Mouse (Mus musculus) left cerebral cortex, postnatal 14 days (tissue): ENCODE data around the gene Gm7137. TPM values are rescaled to one million over a fixed set of nuclear protein-coding genes. Genes with fewer than 3 reads are reported as not detected.
"Not testable (repeated sequence)": the region's sequence is repeated elsewhere in the genome, so short reads cannot be mapped to it uniquely, and the experiment has no call there.

ENCODE experiments used
- DNase-seq, 2 experiments: peaks; one replicate each; pipeline ENCODE4 v3.0.0; 2021 to 2022; ENCODE audit warnings: low spot score in 2 of 2, mixed read lengths in 1 of 2
- intact Hi-C: fragments of 180-260 bp; cut with DNase I; formaldehyde crosslinking; loops from one replicate; pipeline ENCODE4 v1.15.1; 2025
- total RNA-seq, 2 experiments: library from RNA; stranded (reverse); gene quantifications; 2 replicates each; pipeline ENCODE4 v1.2.3; 2021

Gm7137 gene
- total RNA-seq, 2 experiments from 2014 or later = not detected

- intact Hi-C loops, DNase-seq: not testable (repeated sequence)
Measured at GRCm38 (mm10) chr10:77759582-77759981, 28.4 kb downstream of the Gm7137 start, which contains the start of gene Gm3233. TSS of gene Gm3233 (minus strand) at chr10:77759682.

GRCm38 (mm10) chr10:77753448-77753847 lies 34.6 kb downstream of the Gm7137 start:
- intact Hi-C loops = no loop called here
- no peak for DNase-seq

GRCm38 (mm10) chr10:77752312-77752711 lies 35.7 kb downstream of the Gm7137 start:
- DNase-seq, intact Hi-C loops: not testable (repeated sequence)

GRCm38 (mm10) chr10:77751254-77751653 lies 36.7 kb downstream of the Gm7137 start, which contains the start of gene Gm9736:
TSS of gene Gm9736 (minus strand) at chr10:77751354.
- DNase-seq, intact Hi-C loops: not testable (repeated sequence)

GRCm38 (mm10) chr10:77750686-77751085 lies 37.3 kb downstream of the Gm7137 start:
- DNase-seq, intact Hi-C loops: not testable (repeated sequence)

GRCm38 (mm10) chr10:77741924-77742688 lies 45.9 kb downstream of the Gm7137 start, which contains the start of gene Gm18596:
TSS of gene Gm18596 (minus strand) at chr10:77742638.
- DNase-seq, intact Hi-C loops: not testable (repeated sequence)

GRCm38 (mm10) chr10:77738929-77739328 lies 49.1 kb downstream of the Gm7137 start:
- intact Hi-C loops = no loop called here
- no peak for DNase-seq

Other genes starting within 250 kb of the Gm7137 start
- 10 to 100 TPM; 74.0 to 75.1 TPM for gene Pttg1ip, start 206.5 kb downstream of the Gm7137 start, total RNA-seq
- 100 to 1,000 TPM; 129 to 135 TPM for gene Sumo3, start 182.1 kb downstream of the Gm7137 start, total RNA-seq
- 10 to 100 TPM in 1 of 2 experiments, 1 to 10 TPM in 1; 6.7 to 15.7 TPM for gene Gm49325, start 182.0 kb downstream of the Gm7137 start, total RNA-seq
- 10 to 100 TPM; 36.3 to 41.6 TPM for gene Ube2g2, start 165.9 kb downstream of the Gm7137 start, total RNA-seq
- under 1 TPM in 1 of 2 experiments, not detected in 1; 0.15 TPM for gene Tspear, start 101.6 kb downstream of the Gm7137 start, total RNA-seq
- gene Gm19402, start 97.4 kb downstream of the Gm7137 start, total RNA-seq = not detected
- gene Gm9508, start 91.0 kb downstream of the Gm7137 start, total RNA-seq = not detected
- gene Gm10272, start 81.6 kb downstream of the Gm7137 start, total RNA-seq = not detected
- gene Gm10024, start 76.7 kb downstream of the Gm7137 start, total RNA-seq = not detected
- gene Gm10142, start 72.4 kb downstream of the Gm7137 start, total RNA-seq = not detected
- gene Krtap12-1, start 67.6 kb downstream of the Gm7137 start, total RNA-seq = not detected
- gene Gm10100, start 61.7 kb downstream of the Gm7137 start, total RNA-seq = not detected
- not detected for gene Gm18596, start 45.6 kb downstream of the Gm7137 start, total RNA-seq
- gene Gm9736, start 36.8 kb downstream of the Gm7137 start, total RNA-seq = not detected
- gene Gm3233, start 28.5 kb downstream of the Gm7137 start, total RNA-seq = not detected
- gene Gm3238, start 16.9 kb downstream of the Gm7137 start, total RNA-seq = not detected
- not detected for gene Gm7138, start 11.3 kb downstream of the Gm7137 start, total RNA-seq
- not detected for gene Gm3250, start 5.7 kb downstream of the Gm7137 start, total RNA-seq
- not detected for gene Gm9639, start 6.9 kb upstream of the Gm7137 start, total RNA-seq
- not detected for gene Gm19668, start 10.9 kb upstream of the Gm7137 start, total RNA-seq
- not detected for gene Gm9507, start 23.6 kb upstream of the Gm7137 start, total RNA-seq
- not detected for gene Gm2696, start 26.5 kb upstream of the Gm7137 start, total RNA-seq
- not detected for gene Krtap10-4, start 38.9 kb upstream of the Gm7137 start, total RNA-seq
- not detected for gene Krtap10-10, start 47.7 kb upstream of the Gm7137 start, total RNA-seq
- not detected for gene Gm36176, start 58.6 kb upstream of the Gm7137 start, total RNA-seq
- gene Gm10318, start 64.7 kb upstream of the Gm7137 start, total RNA-seq = not detected
- not detected for gene Gm3285, start 73.8 kb upstream of the Gm7137 start, total RNA-seq
- 10 to 100 TPM; 19.4 to 20.8 TPM for gene Lrrc3, start 114.3 kb upstream of the Gm7137 start, total RNA-seq
- 10 to 100 TPM; 32.1 to 33.3 TPM for gene Trpm2, start 182.4 kb upstream of the Gm7137 start, total RNA-seq
- gene 1810043G02Rik, start 190.3 kb upstream of the Gm7137 start, total RNA-seq = 10 to 100 TPM; 33.0 to 37.4 TPM
- gene Pfkl, start 221.9 kb upstream of the Gm7137 start, total RNA-seq = 100 to 1,000 TPM; 117 to 120 TPM